Mouse (Mus musculus) embryonic facial prominence, embryonic 12.5 days (tissue): Measurements from ENCODE around the gene Pbx3. TPM values are rescaled to one million over a fixed set of nuclear protein-coding genes. Genes with fewer than 3 reads are reported as not detected.

Source experiments
- ATAC-seq: fragments of 200-750 bp; cut with Nextera tagmentation; 2 replicates; pipeline ENCODE4 v1.8.0; 2017; ENCODE audit not compliant: insufficient number of reproducible peaks, insufficient read depth, low FRiP score, low TSS enrichment
- H3K27ac ChIP-seq: fragments of 300-500 bp; sonication (generic); 2 replicates; pipeline ENCODE4 v1.5.1; 2016; ENCODE audit warnings: mild to moderate bottlenecking
- H3K27me3 ChIP-seq: fragments of 300-500 bp; sonication (generic); 2 replicates; pipeline ENCODE4 v1.6.1; 2016; ENCODE audit warnings: mild to moderate bottlenecking, moderate library complexity
- H3K36me3 ChIP-seq: fragments of 300-500 bp; sonication (generic); 2 replicates; pipeline ENCODE4 v1.6.1; 2016; ENCODE audit warnings: mild to moderate bottlenecking
- H3K4me1 ChIP-seq: fragments of 300-500 bp; sonication (generic); 2 replicates; pipeline ENCODE4 v1.6.1; 2016
- H3K4me2 ChIP-seq: fragments of 300-500 bp; sonication (generic); replicated peaks from 2 replicates; pipeline ENCODE4 v1.6.1; 2016; ENCODE audit warnings: mild to moderate bottlenecking, moderate library complexity
- H3K4me3 ChIP-seq: fragments of 300-500 bp; sonication (generic); 2 replicates; pipeline ENCODE4 v1.5.1; 2016; ENCODE audit warnings: mild to moderate bottlenecking
- H3K9ac ChIP-seq: fragments of 300-500 bp; sonication (generic); 2 replicates; pipeline ENCODE4 v1.6.1; 2016; ENCODE audit warnings: mild to moderate bottlenecking, moderate library complexity
- H3K9me3 ChIP-seq: fragments of 300-500 bp; sonication (generic); 2 replicates; pipeline ENCODE4 v1.6.1; 2016; ENCODE audit warnings: mild to moderate bottlenecking, moderate library complexity
- WGBS: fragments of 180-500 bp; shearing (Covaris S2); methylation state at CpG from one replicate; pipeline ENCODE4 v1.1.7; 2016; 5-methylcytosine and 5-hydroxymethylcytosine counted together
- polyA plus RNA-seq: library from polyadenylated mRNA; unstranded; fragments of >200 nt; fragmentation: Nextera tagmentation; extraction: Ambion mirVana; gene quantifications from 2 replicates; pipeline ENCODE4 v1.2.1, GENCODE M21; 2016

Pbx3 gene
- polyA plus RNA-seq, 1 experiment from 2014 or later: 36.8 TPM

DNA sequence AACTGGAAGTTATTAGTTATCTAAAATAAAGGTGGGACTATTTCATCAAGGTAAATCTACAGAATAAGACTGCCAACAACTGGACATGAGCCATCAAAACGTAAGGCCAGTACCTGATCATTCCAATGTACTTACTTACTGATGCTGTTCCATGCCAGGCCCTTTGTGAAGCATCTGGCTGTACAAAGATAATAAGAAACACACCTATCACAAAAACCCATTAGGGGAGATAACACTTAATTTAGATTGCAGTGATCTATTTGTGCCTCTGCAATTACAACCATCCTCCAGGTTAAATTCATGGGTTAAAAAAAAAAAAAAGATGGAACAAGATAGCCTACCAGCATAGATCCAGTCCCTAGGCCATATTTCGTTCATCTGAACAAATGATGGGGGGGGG, 88.7 kb downstream of the Pbx3 start:
- Histone ChIP-seq H3K4me1 (peaks cover 8% of the 10 kb centered on the region; the same call in 1 of the 2 replicates), H3K27me3 (no peaks in the 10 kb centered on the region)
- 67% methylated on average over 2 of the region's 2 CpGs for WGBS

DNA sequence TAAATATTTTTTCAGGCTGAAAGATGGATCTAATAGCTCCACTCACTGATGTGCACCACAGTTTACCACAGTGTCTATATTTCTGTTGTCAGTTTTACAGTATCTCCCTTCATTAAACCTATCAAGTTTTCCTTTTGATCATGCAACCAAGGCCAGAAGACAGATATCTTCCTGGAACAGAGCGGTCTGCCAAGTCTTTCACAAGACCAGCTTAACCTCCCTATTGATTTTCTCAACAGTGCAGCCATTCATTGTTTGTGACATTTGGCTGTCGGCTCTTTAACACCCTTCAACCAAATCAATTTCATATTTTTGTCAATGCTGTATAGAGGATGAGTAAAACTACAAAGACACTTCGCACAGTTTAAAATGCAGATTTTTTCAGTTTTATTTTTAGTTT, 91.9 kb downstream of the Pbx3 start:
- H3K4me1 ChIP-seq: no peaks in the 10 kb centered on the region
- H3K9me3 ChIP-seq: no peaks in the 10 kb centered on the region
- no peak overlapping the region for H3K4me3 ChIP-seq
- H3K9ac ChIP-seq: no peak overlapping the region
- 65% methylated on average over 3 of the region's 3 CpGs for WGBS
- no peak overlapping the region for H3K4me2 ChIP-seq
- H3K36me3 ChIP-seq: no peaks in the 10 kb centered on the region
- H3K27ac ChIP-seq: no peak overlapping the region
- no peak for ATAC-seq
- no peaks in the 10 kb centered on the region for H3K27me3 ChIP-seq

More for the DNA sequence above, 88.7 kb downstream of the Pbx3 start:
- no peak overlapping the region for H3K4me3 ChIP-seq
- no peak overlapping the region for H3K27ac ChIP-seq
- no peaks in the 10 kb centered on the region for H3K36me3 ChIP-seq
- H3K9ac ChIP-seq: no peak overlapping the region
- H3K9me3 ChIP-seq: no peaks in the 10 kb centered on the region
- no peak for ATAC-seq
- no peak overlapping the region for H3K4me2 ChIP-seq

DNA sequence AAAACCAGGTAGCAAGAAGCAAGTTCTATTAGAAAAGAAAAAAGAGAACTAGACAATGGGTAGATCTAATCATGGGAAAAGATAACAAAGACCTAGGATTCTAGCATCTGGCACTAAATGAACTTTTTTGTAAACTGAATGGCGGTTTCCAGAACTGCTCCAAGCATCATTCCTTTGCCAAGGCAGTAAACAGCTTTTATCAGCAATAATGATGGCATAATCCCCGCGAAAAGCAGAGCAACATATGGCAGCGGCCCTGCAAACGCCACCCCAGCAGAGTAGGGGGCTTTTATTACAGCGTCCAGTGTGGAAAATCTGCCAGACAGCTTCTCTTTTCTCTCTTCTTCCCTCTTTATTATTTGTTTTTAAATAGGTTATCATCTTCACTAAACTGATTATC, 93.2 kb downstream of the Pbx3 start:
- no peaks in the 10 kb centered on the region for H3K27me3 ChIP-seq
- no peaks in the 10 kb centered on the region for H3K9me3 ChIP-seq
- 0 out of 2 replicates have a peak, but pooled peaks cover 3% of the 10 kb centered on the region for H3K4me1 ChIP-seq
- no peaks in the 10 kb centered on the region for H3K36me3 ChIP-seq
- WGBS: 62% methylated on average over 6 of the region's 6 CpGs
- no peak overlapping the region for H3K27ac ChIP-seq
- no peak overlapping the region for H3K4me2 ChIP-seq
- ATAC-seq: no peak
- H3K9ac ChIP-seq: no peak overlapping the region
- H3K4me3 ChIP-seq: no peak overlapping the region

DNA sequence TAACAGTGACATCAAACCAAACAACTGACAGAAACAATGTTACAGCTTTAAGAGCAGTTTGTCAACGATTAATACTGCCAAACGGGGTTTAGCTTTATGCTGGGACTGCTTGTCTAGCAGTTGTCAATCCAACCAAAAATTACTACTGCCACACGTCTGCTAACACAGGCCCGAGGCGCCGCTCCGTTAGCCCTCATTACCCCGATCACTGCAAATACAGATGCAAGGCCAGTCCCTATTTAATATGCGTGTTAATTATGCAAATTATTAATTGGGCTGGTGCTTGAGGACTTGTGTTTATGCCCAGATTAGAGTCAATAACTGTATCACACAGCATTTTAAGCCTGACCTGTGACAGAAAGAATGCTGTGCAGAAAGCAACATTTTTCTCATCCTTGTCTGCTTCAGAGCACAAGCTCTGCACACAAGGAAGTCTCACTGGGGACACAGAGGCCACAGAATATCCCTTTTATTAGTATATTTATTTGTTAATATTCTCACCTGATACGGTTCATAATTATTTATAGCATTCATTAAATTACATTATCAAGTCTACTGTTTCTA, 97.2 kb downstream of the Pbx3 start:
- WGBS: 84% methylated on average over 10 of the region's 10 CpGs

DNA sequence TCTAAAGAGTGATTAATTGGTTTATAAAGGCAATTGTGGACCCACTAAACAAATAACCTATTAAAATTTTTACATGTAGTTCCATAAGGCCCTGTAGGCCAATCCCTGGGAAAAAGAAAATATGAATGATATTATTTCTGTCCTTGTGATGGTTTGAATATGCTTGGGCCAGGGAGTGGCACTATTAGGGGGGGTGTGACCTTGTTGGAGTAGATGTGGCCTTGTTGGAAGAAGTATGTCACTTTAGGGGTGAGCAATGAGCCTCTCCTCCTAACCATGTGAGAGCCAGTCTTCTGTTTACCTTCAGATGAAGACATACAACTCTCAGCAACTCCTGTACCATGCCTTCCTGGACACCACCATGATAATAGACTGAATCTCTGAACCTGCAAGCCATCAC, 110.9 kb downstream of the Pbx3 start:
- Histone ChIP-seq H3K9ac (no peak overlapping the region), H3K27ac (no peak overlapping the region), H3K36me3 (no peaks in the 10 kb centered on the region), H3K4me3 (no peak overlapping the region), H3K4me1 (no peaks in the 10 kb centered on the region), H3K9me3 (no peaks in the 10 kb centered on the region), H3K4me2 (no peak overlapping the region), H3K27me3 (no peaks in the 10 kb centered on the region)
- ATAC-seq: no peak

More for the DNA sequence above, 97.2 kb downstream of the Pbx3 start:
- ATAC-seq: no peak
- H3K9ac ChIP-seq: no peak overlapping the region
- H3K4me3 ChIP-seq: no peak overlapping the region
- no peaks in the 10 kb centered on the region for H3K9me3 ChIP-seq
- H3K4me2 ChIP-seq: no peak overlapping the region
- H3K36me3 ChIP-seq: no peaks in the 10 kb centered on the region
- H3K4me1 ChIP-seq: 0 out of 2 replicates have a peak, but pooled peaks cover 3% of the 10 kb centered on the region
- no peaks in the 10 kb centered on the region for H3K27me3 ChIP-seq
- H3K27ac ChIP-seq: no peak overlapping the region

DNA sequence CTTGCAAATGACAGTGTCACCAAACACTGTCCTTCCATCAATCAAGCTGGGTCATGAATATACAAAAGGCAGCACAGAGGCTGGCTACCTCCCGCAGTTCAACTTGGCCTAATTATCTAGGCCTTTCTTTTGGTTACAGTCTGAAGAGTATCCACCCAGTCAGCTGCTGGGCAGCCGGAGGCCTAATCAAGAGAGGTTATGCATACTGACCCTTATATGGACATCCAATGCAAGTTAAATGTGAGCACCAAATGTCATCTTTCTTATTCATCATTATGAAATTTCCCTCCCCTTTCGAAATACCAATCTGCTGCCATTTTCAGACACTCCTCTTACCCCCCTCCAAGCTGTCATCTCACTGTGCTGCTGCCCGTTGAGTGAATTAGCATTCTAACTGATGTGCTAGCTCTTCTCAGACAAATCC, 112.3 kb downstream of the Pbx3 start:
- WGBS: 38% methylated on average over 4 of the region's 4 CpGs
- Histone ChIP-seq H3K27me3 (no peaks in the 10 kb centered on the region), H3K4me1 (no peaks in the 10 kb centered on the region), H3K9me3 (no peaks in the 10 kb centered on the region), H3K9ac (no peak overlapping the region), H3K4me3 (no peak overlapping the region), H3K27ac (no peak overlapping the region), H3K4me2 (no peak overlapping the region), H3K36me3 (no peaks in the 10 kb centered on the region)
- no peak for ATAC-seq

DNA sequence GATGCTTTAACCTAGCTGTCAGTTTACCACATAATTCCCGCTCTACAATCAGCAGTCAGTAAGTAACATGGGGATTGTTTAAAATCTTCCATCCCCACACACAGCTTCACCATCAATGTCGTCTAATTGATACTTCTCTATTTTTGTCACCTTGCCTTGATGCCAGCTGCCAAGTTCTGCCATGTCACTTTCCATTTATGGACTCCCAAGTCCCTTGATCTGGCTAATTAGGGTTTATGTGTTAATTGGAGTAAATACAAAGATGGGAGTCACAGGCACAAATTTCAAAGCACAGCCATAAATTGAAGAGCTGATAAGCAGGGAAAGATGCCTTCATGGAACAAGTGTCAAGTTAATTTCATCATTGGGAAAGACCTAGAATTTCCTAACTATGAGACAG, 114.7 kb downstream of the Pbx3 start:
- Histone ChIP-seq H3K4me1 (peaks cover 10% of the 10 kb centered on the region), H3K9ac (no peak overlapping the region), H3K9me3 (no peaks in the 10 kb centered on the region), H3K36me3 (no peaks in the 10 kb centered on the region), H3K4me2 (no peak overlapping the region), H3K27ac (no peak overlapping the region), H3K27me3 (no peaks in the 10 kb centered on the region), H3K4me3 (no peak overlapping the region)
- WGBS: 76% methylated on average over 2 of the region's 2 CpGs
- no peak for ATAC-seq

DNA sequence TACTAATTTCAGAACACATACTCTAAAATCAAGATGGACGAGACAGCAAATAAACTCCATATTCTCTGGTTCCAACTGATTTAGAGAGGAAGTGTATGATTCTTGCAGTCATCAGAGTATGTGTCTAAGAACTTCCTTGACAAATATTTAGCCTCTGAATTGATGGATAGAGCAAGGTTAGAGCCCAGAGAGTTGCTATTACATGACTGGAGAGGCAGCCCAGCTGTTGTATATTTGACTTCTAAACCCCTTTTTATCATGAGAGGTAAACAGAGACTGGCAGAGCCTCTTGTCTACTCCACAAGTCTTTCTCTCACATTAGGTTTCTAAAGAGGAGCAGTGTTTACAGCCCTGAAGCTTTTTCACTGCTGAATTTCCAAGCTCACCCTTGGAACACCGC, 115.3 kb downstream of the Pbx3 start:
- H3K4me3 ChIP-seq: no peak overlapping the region
- no peaks in the 10 kb centered on the region for H3K27me3 ChIP-seq
- 70% methylated on average over 2 of the region's 2 CpGs for WGBS
- no peak overlapping the region for H3K9ac ChIP-seq
- H3K4me2 ChIP-seq: no peak overlapping the region
- no peaks in the 10 kb centered on the region for H3K9me3 ChIP-seq
- H3K4me1 ChIP-seq: peaks cover 16% of the 10 kb centered on the region
- no peaks in the 10 kb centered on the region for H3K36me3 ChIP-seq
- no peak overlapping the region for H3K27ac ChIP-seq
- ATAC-seq: no peak

DNA sequence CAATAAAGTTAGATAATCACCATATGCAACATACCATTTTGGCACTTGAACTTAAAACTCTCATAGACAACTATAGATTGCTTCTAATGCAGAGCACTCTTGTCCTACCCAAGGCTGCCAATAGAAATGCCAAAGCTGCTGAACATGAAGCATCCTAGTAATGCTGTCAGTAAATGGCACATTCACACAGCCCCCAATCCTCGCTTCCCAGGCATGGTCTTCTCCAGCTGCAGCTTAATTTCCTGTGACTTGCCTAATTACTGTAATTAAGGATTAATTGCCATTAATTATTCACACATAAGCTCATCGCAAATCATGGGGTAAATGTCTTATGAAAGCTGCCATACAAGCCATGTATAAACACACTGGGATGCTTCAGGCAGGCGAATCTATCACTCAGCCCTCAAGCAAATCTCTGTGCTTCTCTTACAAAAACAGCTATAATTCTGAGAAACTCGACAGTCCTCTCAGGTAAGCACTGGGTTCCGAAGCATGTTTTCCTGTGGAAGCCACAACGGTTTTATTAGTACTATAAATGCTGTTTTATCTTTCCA, 116.9 kb downstream of the Pbx3 start:
- no peaks in the 10 kb centered on the region for H3K9me3 ChIP-seq
- no peak overlapping the region for H3K4me3 ChIP-seq
- H3K9ac ChIP-seq: no peak overlapping the region
- 75% methylated on average over 6 of the region's 6 CpGs for WGBS
- H3K27ac ChIP-seq: no peak overlapping the region
- H3K27me3 ChIP-seq: no peaks in the 10 kb centered on the region
- peaks cover 22% of the 10 kb centered on the region for H3K4me1 ChIP-seq
- H3K4me2 ChIP-seq: no peak overlapping the region
- ATAC-seq: no peak
- H3K36me3 ChIP-seq: no peaks in the 10 kb centered on the region

- Histone ChIP-seq H3K4me3 (no peak overlapping the region), H3K9me3 (no peaks in the 10 kb centered on the region), H3K4me1 (peaks cover 26% of the 10 kb centered on the region), H3K9ac (no peak overlapping the region), H3K36me3 (no peaks in the 10 kb centered on the region), H3K27me3 (no peaks in the 10 kb centered on the region), H3K4me2 (no peak overlapping the region), H3K27ac (0 out of 2 replicates have a peak overlapping the region, but pooled peaks have one; percentile 19)
- 8% methylated on average over 1 of the region's 1 CpGs for WGBS
- ATAC-seq: no peak
Observed at GRCm38 (mm10) chr2:34253627-34254026, 119.3 kb downstream of the Pbx3 start.

GRCm38 (mm10) chr2:34253111-34253510, 119.8 kb downstream of the Pbx3 start:
- Histone ChIP-seq H3K4me2 (no peak overlapping the region), H3K4me1 (peaks cover 28% of the 10 kb centered on the region), H3K4me3 (no peak overlapping the region), H3K36me3 (no peaks in the 10 kb centered on the region), H3K27me3 (no peaks in the 10 kb centered on the region), H3K9ac (no peak overlapping the region), H3K27ac (0 out of 2 replicates have a peak overlapping the region, but pooled peaks have one; percentile 19), H3K9me3 (no peaks in the 10 kb centered on the region)
- 6% methylated on average over 1 of the region's 1 CpGs for WGBS
- ATAC-seq: no peak

GRCm38 (mm10) chr2:34252286-34252685, 120.7 kb downstream of the Pbx3 start:
- no peak overlapping the region for H3K9ac ChIP-seq
- ATAC-seq: no peak
- no peak overlapping the region for H3K4me3 ChIP-seq
- peaks cover 28% of the 10 kb centered on the region for H3K4me1 ChIP-seq
- no peaks in the 10 kb centered on the region for H3K36me3 ChIP-seq
- no peak overlapping the region for H3K27ac ChIP-seq
- H3K27me3 ChIP-seq: no peaks in the 10 kb centered on the region
- H3K9me3 ChIP-seq: no peaks in the 10 kb centered on the region
- WGBS: 33% methylated on average over 3 of the region's 3 CpGs
- H3K4me2 ChIP-seq: no peak overlapping the region
